Comparison of ENCODE assay signal across 12 mouse cellular contexts in the genomic region with DNA sequence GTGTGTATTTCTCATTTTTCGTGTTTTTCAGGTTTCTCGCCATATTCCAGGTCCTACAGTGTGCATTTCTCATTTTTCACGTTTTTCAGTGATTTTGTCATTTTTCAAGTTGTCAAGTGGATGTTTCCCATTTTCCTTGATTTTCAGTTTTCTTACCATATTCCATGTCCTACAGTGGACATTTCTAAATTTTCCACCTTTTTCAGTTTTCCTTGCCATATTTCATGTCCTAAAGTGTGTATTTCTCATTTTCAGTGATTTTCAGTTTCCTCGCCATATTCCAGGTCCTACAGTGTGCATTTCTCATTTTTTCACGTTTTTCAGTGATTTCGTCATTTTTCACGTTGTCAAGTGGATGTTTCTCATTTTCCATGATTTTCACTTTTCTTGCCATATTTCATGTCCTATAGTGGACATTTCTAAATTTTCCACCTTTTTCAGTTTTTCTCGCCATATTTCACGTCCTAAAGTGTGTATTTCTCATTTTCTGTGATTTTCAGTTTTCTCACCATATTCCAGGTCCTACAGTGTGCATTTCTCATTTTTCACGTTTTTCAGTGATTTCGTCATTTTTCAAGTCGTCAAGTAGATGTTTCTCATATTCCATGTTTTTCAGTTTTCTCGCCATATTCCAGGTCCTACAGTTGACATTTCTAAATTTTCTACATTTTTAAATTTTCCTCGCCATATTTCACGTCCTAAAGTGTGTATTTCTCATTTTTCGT. TPM values are rescaled to one million over a fixed set of nuclear protein-coding genes. Genes with fewer than 3 reads are reported as not detected.
DNase-seq lines count a peak whose midpoint lies in the region.
"Had no signal": no experiment of that assay in that cellular context is flagged by ENCODE, and none has a peak within 500 bp of the region (broad histone marks: within the 10 kb centered on the region; RNA-seq: fewer than 3 reads in every experiment).

No protein-coding gene starts in this region.

- DNase-seq in adrenal gland, adult (ENCODE audit: inconsistent age in 2 of 2, low spot score in 1 of 2) = peak; percentile 29 to 72
- DNase-seq in cerebellum, postnatal 10 days = peak; percentile 1 to 8
- DNase-seq in gastrocnemius, postnatal 4 days (ENCODE audit: low spot score in 2 of 2) = peak; percentile 13 to 73
- peak; percentile 22 for DNase-seq in kidney, adult 9 months
- peak; percentile 26 for DNase-seq in layer of hippocampus, adult 9-10 months (ENCODE audit: low spot score)
- DNase-seq in lung, postnatal 25 days (ENCODE audit: low spot score) = peak; percentile 43
- peak; percentile 40 to 63 for DNase-seq in spleen, postnatal 10 days (ENCODE audit: low spot score in 2 of 2)
- peak; percentile 25 for DNase-seq in urinary bladder, postnatal 10 days (ENCODE audit: low spot score)

RNA-seq across cellular contexts. Expression of a gene that starts 4.2 kb away (rescaled TPM):
- under 1 TPM in 1 of 2 experiments, not detected in 1; 0.78 TPM for total RNA-seq in gastrocnemius, postnatal 4 days (2021)
- total RNA-seq: ES-E14; gastrocnemius, postnatal 25 days; midbrain, postnatal 0 days had no signal

RNA-seq across cellular contexts. Expression of a gene that starts 5.0 kb away (rescaled TPM):
- total RNA-seq in gastrocnemius, postnatal 4 days (2021) = not detected
- total RNA-seq: adrenal gland, postnatal 4 days; ES-E14; gastrocnemius, postnatal 25 days; midbrain, postnatal 0 days had no signal

RNA-seq across cellular contexts. Expression of a gene that starts 6.1 kb away (rescaled TPM):
- 1 to 10 TPM; 1.2 to 1.8 TPM for total RNA-seq in gastrocnemius, postnatal 4 days (2021)
- total RNA-seq: gastrocnemius, postnatal 25 days; midbrain, postnatal 0 days had no signal

RNA-seq across cellular contexts. Expression of a gene that starts 7.2 kb away (rescaled TPM):
- total RNA-seq in gastrocnemius, postnatal 4 days (2021) = not detected
- total RNA-seq: adrenal gland, postnatal 4 days; ES-E14; gastrocnemius, postnatal 25 days; midbrain, postnatal 0 days had no signal

RNA-seq across cellular contexts. Expression of a gene that starts 12.2 kb away (rescaled TPM):
- total RNA-seq in gastrocnemius, postnatal 4 days (2021) = 1 to 10 TPM in 1 of 2 experiments, under 1 TPM in 1; 0.93 to 1.1 TPM
- total RNA-seq: gastrocnemius, postnatal 25 days had no signal

Comparison
In these comparisons a context has a peak if more than half of its experiments do, and no peak if none do; other contexts are left out.
1. Peak in every context shown above with its lines: DNase-seq.